Mouse (Mus musculus): ENCODE results near the gene Ovca2. TPM values are rescaled to one million over a fixed set of nuclear protein-coding genes. Genes with fewer than 3 reads are reported as not detected.
A peak's percentile ranks its signal among the peaks of the same experiment; 100 is the strongest.

Gene Ovca2
- polyA plus RNA-seq, 1 experiment from 2014 or later, result 28.6 TPM

DNA sequence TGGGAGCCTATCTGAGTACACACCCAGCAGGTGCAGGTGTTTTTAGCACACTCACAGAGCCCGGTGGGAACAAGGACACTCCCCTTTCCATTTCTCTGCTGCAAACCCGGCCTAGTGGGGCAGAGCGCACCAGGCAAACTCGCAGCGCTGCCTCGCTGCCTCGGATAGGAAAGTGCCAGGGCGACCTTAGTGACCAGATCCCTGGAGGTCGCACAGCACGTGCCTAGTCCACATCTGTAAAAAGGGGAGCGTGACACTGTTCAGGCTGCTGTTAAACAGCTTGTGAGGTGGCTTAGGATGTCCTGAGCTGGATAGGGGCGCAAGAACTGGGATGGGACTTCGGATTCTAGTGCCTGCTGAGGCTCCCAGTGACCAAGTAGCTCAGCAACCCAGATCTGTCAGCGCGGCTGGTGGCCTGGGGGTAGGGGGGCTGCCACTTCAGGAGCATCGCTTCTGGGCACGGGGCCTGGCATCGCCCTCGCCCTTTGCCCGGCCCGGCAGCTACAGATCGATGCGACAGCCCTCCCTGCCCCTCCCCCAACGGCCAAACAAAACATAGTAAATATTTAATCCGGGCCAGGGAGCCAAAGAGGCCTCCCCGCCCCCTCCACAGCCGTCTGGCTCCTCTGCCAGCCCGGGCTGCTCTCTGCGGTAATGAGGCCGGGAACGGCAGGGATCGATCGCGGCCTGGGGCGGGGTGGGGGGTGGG is 34.9 kb upstream of the Ovca2 start:
- Histone ChIP-seq H3K36me3 (ENCODE audit: insufficient read depth) (no peaks in the 10 kb centered on the region), H3K9me3 (ENCODE audit: low read depth, low read length) (no peaks in the 10 kb centered on the region), H3K27me3 (ENCODE audit: insufficient read depth, low read length) (no peaks in the 10 kb centered on the region), H3K4me2 (peak overlapping the region; percentile 63), H3K27ac (ENCODE audit: low read depth) (peak overlapping the region; percentile 58), H3K9ac (peak overlapping the region; percentile 36), H3K4me1 (ENCODE audit: insufficient read depth) (peaks cover 12% of the 10 kb centered on the region), H3K4me3 (ENCODE audit: low read depth, low read length) (peak overlapping the region; percentile 29)
- DNase-seq (peak; percentile 48), ATAC-seq (ENCODE audit: insufficient read depth) (peak; percentile 51)
- WGBS, result 6% methylated on average over 34 of the region's 35 CpGs
- no peak for TF ChIP-seq CTCF (IDR thresholded peaks at IDR 0.05; ENCODE audit: low read depth)

DNA sequence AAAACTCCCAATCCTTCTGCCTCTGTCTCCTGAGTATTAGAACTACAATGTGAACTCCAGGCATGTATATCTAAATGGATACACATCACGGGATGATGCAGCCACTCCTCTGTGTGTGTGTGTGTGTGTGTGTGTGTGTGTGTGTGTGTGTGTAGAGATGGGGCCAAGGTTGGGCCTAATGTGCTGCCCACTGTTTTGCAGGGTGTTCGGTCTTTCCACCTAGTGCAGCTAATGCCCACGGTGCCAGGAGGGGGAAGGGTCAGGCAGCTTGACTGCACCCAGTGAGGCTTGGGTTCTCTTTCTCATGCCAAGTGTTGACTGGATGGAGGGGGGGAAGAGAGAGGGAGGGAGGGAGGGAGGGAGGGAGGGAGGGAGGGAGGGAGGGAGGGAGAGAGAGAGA is 34.2 kb upstream of the Ovca2 start:
- no peak for TF ChIP-seq CTCF (IDR thresholded peaks at IDR 0.05; ENCODE audit: low read depth)
- peak overlapping the region; percentile 65; the same call in 1 of the 2 replicates for H3K27ac ChIP-seq (ENCODE audit: low read depth)

DNA sequence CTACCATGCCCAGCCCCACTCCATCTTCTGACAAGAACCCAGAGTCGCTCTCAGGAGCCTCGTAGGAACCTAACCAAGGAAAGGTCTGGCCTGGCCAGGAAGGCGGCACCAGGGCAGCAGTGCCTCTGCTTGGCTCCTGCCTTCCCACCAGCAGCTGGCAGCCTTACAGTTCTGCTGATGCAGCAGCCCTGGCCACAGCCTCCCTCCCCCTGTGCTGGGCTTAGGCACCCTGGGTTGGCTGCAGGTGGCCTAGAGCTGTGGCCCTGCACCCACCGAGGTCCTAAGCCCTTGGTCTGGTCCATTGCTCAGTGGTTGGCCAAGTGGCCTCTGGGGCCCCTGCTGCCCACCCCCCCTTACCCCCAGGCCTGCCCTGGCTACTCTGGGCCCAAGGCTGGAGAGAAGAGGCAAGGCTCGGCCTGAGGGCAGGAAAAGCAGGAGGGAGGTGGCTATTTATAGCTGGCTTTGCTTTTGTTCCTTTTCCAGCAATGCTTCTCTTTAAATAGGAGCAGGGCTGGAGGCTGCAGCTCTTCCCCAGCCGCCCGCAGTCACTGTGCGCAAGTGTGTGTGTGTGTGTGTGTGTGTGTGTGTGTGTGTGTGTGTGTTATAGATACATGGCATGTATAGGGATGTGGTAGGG is 33.5 kb upstream of the Ovca2 start:
- no peaks in the 10 kb centered on the region for H3K36me3 ChIP-seq (ENCODE audit: insufficient read depth)
- H3K9me3 ChIP-seq (ENCODE audit: low read depth, low read length), result no peaks in the 10 kb centered on the region
- H3K4me3 ChIP-seq (ENCODE audit: low read depth, low read length), result no peak overlapping the region
- peak overlapping the region; percentile 65; the same call in 1 of the 2 replicates for H3K27ac ChIP-seq (ENCODE audit: low read depth)
- no peak for TF ChIP-seq CTCF (IDR thresholded peaks at IDR 0.05; ENCODE audit: low read depth)
- ATAC-seq (ENCODE audit: insufficient read depth) (0 out of 2 replicates have a peak, but pooled peaks have one; percentile 16), DNase-seq (no peak)
- H3K4me1 ChIP-seq (ENCODE audit: insufficient read depth), result peaks cover 12% of the 10 kb centered on the region
- no peaks in the 10 kb centered on the region for H3K27me3 ChIP-seq (ENCODE audit: insufficient read depth, low read length)
- H3K4me2 ChIP-seq, result no peak overlapping the region
- H3K9ac ChIP-seq, result no peak overlapping the region
- 58% methylated on average over 8 of the region's 8 CpGs for WGBS

More for the DNA sequence above, 34.2 kb upstream of the Ovca2 start:
- H3K36me3 ChIP-seq (ENCODE audit: insufficient read depth), result no peaks in the 10 kb centered on the region
- ATAC-seq (ENCODE audit: insufficient read depth) (no peak), DNase-seq (no peak)
- H3K9ac ChIP-seq, result no peak overlapping the region
- no peaks in the 10 kb centered on the region for H3K9me3 ChIP-seq (ENCODE audit: low read depth, low read length)
- WGBS, result 60% methylated on average over 3 of the region's 3 CpGs
- H3K27me3 ChIP-seq (ENCODE audit: insufficient read depth, low read length), result no peaks in the 10 kb centered on the region
- peaks cover 12% of the 10 kb centered on the region for H3K4me1 ChIP-seq (ENCODE audit: insufficient read depth)
- no peak overlapping the region for H3K4me2 ChIP-seq
- H3K4me3 ChIP-seq (ENCODE audit: low read depth, low read length), result no peak overlapping the region

GRCm38 (mm10) chr11:75210755-75211154 is 32.1 kb upstream of the Ovca2 start:
- no peaks in the 10 kb centered on the region for H3K36me3 ChIP-seq (ENCODE audit: insufficient read depth)
- H3K4me2 ChIP-seq, result no peak overlapping the region
- ATAC-seq (ENCODE audit: insufficient read depth), result no peak
- no peaks in the 10 kb centered on the region for H3K9me3 ChIP-seq (ENCODE audit: low read depth, low read length)
- WGBS, result 49% methylated on average over 6 of the region's 6 CpGs
- no peak overlapping the region for H3K27ac ChIP-seq (ENCODE audit: low read depth)
- no peak overlapping the region for H3K9ac ChIP-seq
- TF ChIP-seq CTCF (IDR thresholded peaks at IDR 0.05; ENCODE audit: low read depth), result no peak
- no peak overlapping the region for H3K4me3 ChIP-seq (ENCODE audit: low read depth, low read length)
- no peak for DNase-seq
- no peaks in the 10 kb centered on the region for H3K27me3 ChIP-seq (ENCODE audit: insufficient read depth, low read length)
- peaks cover 12% of the 10 kb centered on the region for H3K4me1 ChIP-seq (ENCODE audit: insufficient read depth)

DNA sequence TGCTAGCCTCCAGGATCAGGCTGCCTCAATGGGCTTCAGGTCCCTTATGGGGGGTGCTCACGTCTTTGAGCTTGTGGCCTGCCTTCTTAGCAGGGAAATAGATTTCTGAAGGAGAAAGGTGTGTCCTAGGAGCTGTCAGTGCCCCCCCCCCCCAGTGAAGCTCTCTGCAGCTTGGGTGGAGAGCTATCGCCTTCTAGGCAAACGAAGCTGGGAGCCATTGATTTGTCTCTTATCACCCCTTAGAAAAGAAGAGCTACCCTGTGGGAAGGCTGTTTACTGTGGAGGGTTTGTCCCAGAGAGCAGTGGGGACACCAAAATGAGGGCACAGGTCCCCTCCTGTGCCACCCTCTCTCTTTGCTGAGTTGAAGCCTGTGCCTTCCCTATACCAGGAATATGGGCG is 31.5 kb upstream of the Ovca2 start:
- Histone ChIP-seq H3K4me2 (no peak overlapping the region), H3K27me3 (ENCODE audit: insufficient read depth, low read length) (no peaks in the 10 kb centered on the region), H3K9me3 (ENCODE audit: low read depth, low read length) (no peaks in the 10 kb centered on the region), H3K4me1 (ENCODE audit: insufficient read depth) (peaks cover 12% of the 10 kb centered on the region), H3K36me3 (ENCODE audit: insufficient read depth) (no peaks in the 10 kb centered on the region), H3K27ac (ENCODE audit: low read depth) (no peak overlapping the region), H3K4me3 (ENCODE audit: low read depth, low read length) (no peak overlapping the region), H3K9ac (no peak overlapping the region)
- 79% methylated on average over 4 of the region's 4 CpGs for WGBS
- no peak for ATAC-seq (ENCODE audit: insufficient read depth)
- no peak for TF ChIP-seq CTCF (IDR thresholded peaks at IDR 0.05; ENCODE audit: low read depth)
- DNase-seq, result no peak

DNA sequence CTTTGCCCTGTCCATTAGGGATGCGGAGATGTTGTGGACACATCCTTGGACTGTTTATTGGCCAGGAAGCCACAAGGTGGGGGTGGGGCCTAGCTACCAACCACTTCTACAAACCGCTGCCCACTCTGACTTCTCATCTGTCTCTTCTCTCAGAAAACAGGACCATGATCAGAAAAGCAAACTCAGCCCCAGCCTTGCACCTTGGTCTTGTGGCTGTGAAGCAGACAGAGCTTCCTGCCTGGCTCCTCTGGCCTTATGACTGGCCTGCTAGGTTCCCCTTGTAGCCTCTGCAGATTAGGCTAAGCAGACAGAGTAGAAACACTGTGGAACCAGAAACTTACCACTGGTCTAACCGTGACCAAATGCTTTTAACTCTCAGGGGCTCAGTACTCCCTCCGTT is 30.7 kb upstream of the Ovca2 start:
- no peak for ATAC-seq (ENCODE audit: insufficient read depth)
- Histone ChIP-seq H3K4me1 (ENCODE audit: insufficient read depth) (peaks cover 12% of the 10 kb centered on the region), H3K36me3 (ENCODE audit: insufficient read depth) (no peaks in the 10 kb centered on the region), H3K27ac (ENCODE audit: low read depth) (no peak overlapping the region), H3K4me3 (ENCODE audit: low read depth, low read length) (no peak overlapping the region), H3K4me2 (no peak overlapping the region), H3K9me3 (ENCODE audit: low read depth, low read length) (no peaks in the 10 kb centered on the region), H3K9ac (no peak overlapping the region), H3K27me3 (ENCODE audit: insufficient read depth, low read length) (no peaks in the 10 kb centered on the region)
- TF ChIP-seq CTCF (IDR thresholded peaks at IDR 0.05; ENCODE audit: low read depth), result no peak
- WGBS, result 69% methylated on average over 4 of the region's 4 CpGs
- no peak for DNase-seq

- 63% methylated on average over 4 of the region's 4 CpGs for WGBS
- no peak for TF ChIP-seq CTCF (IDR thresholded peaks at IDR 0.05; ENCODE audit: low read depth)
Observed at GRCm38 (mm10) chr11:75206347-75206746, 27.7 kb upstream of the Ovca2 start.

More at GRCm38 (mm10) chr11:75206347-75206746, 27.7 kb upstream of the Ovca2 start:
- no peaks in the 10 kb centered on the region for H3K4me1 ChIP-seq (ENCODE audit: insufficient read depth)
- no peak overlapping the region for H3K27ac ChIP-seq (ENCODE audit: low read depth)
- H3K4me3 ChIP-seq (ENCODE audit: low read depth, low read length), result no peak overlapping the region
- no peaks in the 10 kb centered on the region for H3K9me3 ChIP-seq (ENCODE audit: low read depth, low read length)
- no peak for DNase-seq
- H3K9ac ChIP-seq, result no peak overlapping the region
- no peak for ATAC-seq (ENCODE audit: insufficient read depth)
- H3K36me3 ChIP-seq (ENCODE audit: insufficient read depth), result no peaks in the 10 kb centered on the region
- H3K4me2 ChIP-seq, result no peak overlapping the region
- no peaks in the 10 kb centered on the region for H3K27me3 ChIP-seq (ENCODE audit: insufficient read depth, low read length)

Data from lung, embryonic 14.5 days (tissue).